16 mouse cellular contexts compared by ENCODE assay signal in genomic region chr5:135196367-135196766, GRCm38 (mm10). TPM values are rescaled to one million over a fixed set of nuclear protein-coding genes. Genes with fewer than 3 reads are reported as not detected.
DNase-seq lines count a peak whose midpoint lies in the region; ATAC-seq and TF ChIP-seq lines count a peak whose summit lies in the region.
"Had no signal": no experiment of that assay in that cellular context is flagged by ENCODE, and none has a peak within 500 bp of the region (broad histone marks: within the 10 kb centered on the region; RNA-seq: fewer than 3 reads in every experiment).

No protein-coding gene starts in this region.

- TF ChIP-seq CTCF in liver, postnatal 0 days (IDR thresholded peaks at IDR 0.05; ENCODE audit: low read depth), result no peak

- DNase-seq in liver, postnatal 0 days, result no peak
- no peak for DNase-seq in liver
- DNase-seq in urinary bladder, postnatal 25 days (ENCODE audit: low spot score), result no peak
- DNase-seq in hindbrain, embryonic 10.5 days (ENCODE audit: low spot score), result no peak
- DNase-seq: cerebellum, adult 9-10 months; embryo, embryonic 11 days; gastrocnemius, postnatal 14 days; thymus, postnatal 36 days had no signal

- peaks cover 59% of the 10 kb centered on the region for H3K36me3 ChIP-seq in liver, postnatal 0 days (replicated peaks; ENCODE audit: insufficient read depth, low read length)
- H3K36me3 ChIP-seq in hindbrain, embryonic 10.5 days, result peaks cover 100% of the 10 kb centered on the region

- no peak overlapping the region for H3K4me2 ChIP-seq in liver, postnatal 0 days (ENCODE audit: low read depth, low read length)
- H3K4me2 ChIP-seq: embryonic facial prominence, embryonic 15.5 days; heart, embryonic 11.5 days; liver, embryonic 15.5 days had no signal

- no peak for ATAC-seq in liver, postnatal 0 days
- ATAC-seq in CD4-positive, CD25-positive, alpha-beta regulatory T cell, adult 4 months, result peak; percentile 70
- ATAC-seq in granulocyte monocyte progenitor cell, adult 5-6 weeks (replicated peaks; ENCODE audit: poor library complexity, severe bottlenecking), result peak; percentile 87
- ATAC-seq in monocyte, adult 5-6 weeks (replicated peaks; ENCODE audit: insufficient number of reproducible peaks, low FRiP score, low TSS enrichment, poor library complexity, severe bottlenecking), result peak; percentile 90
- ATAC-seq in megakaryocyte-erythroid progenitor cell, adult 5-6 weeks (replicated peaks; ENCODE audit: low FRiP score, low TSS enrichment, poor library complexity, severe bottlenecking), result no peak

- WGBS in liver, postnatal 0 days (ENCODE audit: insufficient replicate concordance), result 54% methylated on average over 6 of the region's 6 CpGs
- WGBS in hindbrain, embryonic 10.5 days, result 90% methylated on average over 6 of the region's 6 CpGs

- TF ChIP-seq EP300 in liver, postnatal 0 days (IDR thresholded peaks at IDR 0.05; ENCODE audit: low read depth), result no peak

- H3K27me3 ChIP-seq in liver, postnatal 0 days (ENCODE audit: insufficient read depth, low read length), result no peaks in the 10 kb centered on the region
- H3K27me3 ChIP-seq in hindbrain, embryonic 10.5 days (ENCODE audit: insufficient read depth, poor library complexity, severe bottlenecking), result no peaks in the 10 kb centered on the region
- H3K27me3 ChIP-seq: embryonic facial prominence, embryonic 15.5 days; liver, embryonic 15.5 days had no signal

- H3K4me3 ChIP-seq in liver, postnatal 0 days (ENCODE audit: low read depth, low read length), result no peak overlapping the region
- H3K4me3 ChIP-seq in hindbrain, embryonic 10.5 days, result no peak overlapping the region
- H3K4me3 ChIP-seq: embryonic facial prominence, embryonic 15.5 days; forebrain, embryonic 10.5 days; liver, embryonic 15.5 days had no signal

- no peaks in the 10 kb centered on the region for H3K4me1 ChIP-seq in liver, postnatal 0 days (ENCODE audit: insufficient read depth)
- H3K4me1 ChIP-seq in hindbrain, embryonic 10.5 days (replicated peaks), result peaks cover 14% of the 10 kb centered on the region

- H3K9me3 ChIP-seq in liver, postnatal 0 days (ENCODE audit: low read length), result no peaks in the 10 kb centered on the region
- H3K9me3 ChIP-seq in hindbrain, embryonic 10.5 days, result no peaks in the 10 kb centered on the region
- H3K9me3 ChIP-seq: embryonic facial prominence, embryonic 15.5 days; forebrain, embryonic 10.5 days; liver, embryonic 15.5 days had no signal

- no peak overlapping the region for H3K9ac ChIP-seq in liver, postnatal 0 days (replicated peaks)
- H3K9ac ChIP-seq: embryonic facial prominence, embryonic 15.5 days; liver, embryonic 15.5 days had no signal

- H3K27ac ChIP-seq in liver, postnatal 0 days (ENCODE audit: low read depth), result 0 out of 2 replicates have a peak overlapping the region, but pooled peaks have one; percentile 45
- no peak overlapping the region for H3K27ac ChIP-seq in hindbrain, embryonic 10.5 days
- H3K27ac ChIP-seq: embryonic facial prominence, embryonic 15.5 days; forebrain, embryonic 10.5 days; liver, embryonic 15.5 days had no signal

RNA-seq across cellular contexts. Expression of gene Baz1b, which starts 9.3 kb away (rescaled TPM):
- polyA plus RNA-seq in liver, postnatal 0 days (2015; fragmentation: Nextera tagmentation; extraction: Ambion mirVana), result 10.5 and 11.7 TPM in 2 replicates
- 10 to 100 TPM; 25.2 to 25.4 TPM for polyA plus RNA-seq in CD4-positive, CD25-positive, alpha-beta regulatory T cell, adult 4 months (2017; shearing (Covaris generic))
- 121 and 122 TPM in 2 replicates for total RNA-seq in granulocyte monocyte progenitor cell, adult 5-6 weeks (2014; fragmentation: Nextera tagmentation)
- total RNA-seq in granulocyte monocyte progenitor cell, adult 5-6 weeks (2017), result 140 and 147 TPM in 2 replicates
- total RNA-seq in monocyte, adult 5-6 weeks (2017), result 100 to 162 TPM (median 112 TPM) in 3 replicates
- 128 and 135 TPM in 2 replicates for total RNA-seq in megakaryocyte-erythroid progenitor cell, adult 5-6 weeks (2014; fragmentation: Nextera tagmentation)
- total RNA-seq in megakaryocyte-erythroid progenitor cell, adult 5-6 weeks (2017), result 154 and 160 TPM in 2 replicates
- 41.1 and 53.8 TPM in 2 replicates for polyA plus RNA-seq in hindbrain, embryonic 10.5 days (2016; fragmentation: Nextera tagmentation; extraction: Ambion mirVana)

RNA-seq across cellular contexts. Expression of gene Bcl7b, which starts 28.3 kb away (rescaled TPM):
- 30.1 and 32.6 TPM in 2 replicates for polyA plus RNA-seq in liver, postnatal 0 days (2015; fragmentation: Nextera tagmentation; extraction: Ambion mirVana)
- 10 to 100 TPM; 47.1 to 79.6 TPM for polyA plus RNA-seq in CD4-positive, CD25-positive, alpha-beta regulatory T cell, adult 4 months (2017; shearing (Covaris generic))
- total RNA-seq in granulocyte monocyte progenitor cell, adult 5-6 weeks (2014; fragmentation: Nextera tagmentation), result 15.8 and 38.5 TPM in 2 replicates
- 20.7 and 36.9 TPM in 2 replicates for total RNA-seq in granulocyte monocyte progenitor cell, adult 5-6 weeks (2017)
- total RNA-seq in monocyte, adult 5-6 weeks (2017), result 52.4 to 63.3 TPM (median 53.1 TPM) in 3 replicates
- total RNA-seq in megakaryocyte-erythroid progenitor cell, adult 5-6 weeks (2014; fragmentation: Nextera tagmentation), result 37.2 and 48.3 TPM in 2 replicates
- total RNA-seq in megakaryocyte-erythroid progenitor cell, adult 5-6 weeks (2017), result 25.1 and 33.3 TPM in 2 replicates
- polyA plus RNA-seq in hindbrain, embryonic 10.5 days (2016; fragmentation: Nextera tagmentation; extraction: Ambion mirVana), result 45.7 and 46.1 TPM in 2 replicates

RNA-seq across cellular contexts. Expression of gene Tbl2, which starts 46.9 kb away (rescaled TPM):
- polyA plus RNA-seq in liver, postnatal 0 days (2015; fragmentation: Nextera tagmentation; extraction: Ambion mirVana), result 10.4 and 12.3 TPM in 2 replicates
- 1 to 10 TPM; 4.8 to 5.3 TPM for polyA plus RNA-seq in CD4-positive, CD25-positive, alpha-beta regulatory T cell, adult 4 months (2017; shearing (Covaris generic))
- total RNA-seq in granulocyte monocyte progenitor cell, adult 5-6 weeks (2014; fragmentation: Nextera tagmentation), result 14.7 and 19.2 TPM in 2 replicates
- 19.1 and 23.0 TPM in 2 replicates for total RNA-seq in granulocyte monocyte progenitor cell, adult 5-6 weeks (2017)
- 4.3 to 9.9 TPM (median 9.6 TPM) in 3 replicates for total RNA-seq in monocyte, adult 5-6 weeks (2017)
- 11.6 and 13.3 TPM in 2 replicates for total RNA-seq in megakaryocyte-erythroid progenitor cell, adult 5-6 weeks (2014; fragmentation: Nextera tagmentation)
- 19.8 and 20.4 TPM in 2 replicates for total RNA-seq in megakaryocyte-erythroid progenitor cell, adult 5-6 weeks (2017)
- polyA plus RNA-seq in hindbrain, embryonic 10.5 days (2016; fragmentation: Nextera tagmentation; extraction: Ambion mirVana), result 20.0 and 23.7 TPM in 2 replicates

RNA-seq across cellular contexts. Expression of gene Fzd9, which starts 54.7 kb away (rescaled TPM):
- polyA plus RNA-seq in liver, postnatal 0 days (2015; fragmentation: Nextera tagmentation; extraction: Ambion mirVana), result 0.16 and 0.25 TPM in 2 replicates
- not detected for polyA plus RNA-seq in CD4-positive, CD25-positive, alpha-beta regulatory T cell, adult 4 months (2017; shearing (Covaris generic))
- not detected in 2 replicates for total RNA-seq in granulocyte monocyte progenitor cell, adult 5-6 weeks (2014; fragmentation: Nextera tagmentation)
- 0.31 TPM in 1 of 2 replicates, not detected in the other for total RNA-seq in granulocyte monocyte progenitor cell, adult 5-6 weeks (2017)
- not detected in 3 replicates for total RNA-seq in monocyte, adult 5-6 weeks (2017)
- 0.30 and 0.37 TPM in 2 replicates for total RNA-seq in megakaryocyte-erythroid progenitor cell, adult 5-6 weeks (2014; fragmentation: Nextera tagmentation)
- total RNA-seq in megakaryocyte-erythroid progenitor cell, adult 5-6 weeks (2017), result 0.38 TPM in 1 of 2 replicates, not detected in the other
- polyA plus RNA-seq in hindbrain, embryonic 10.5 days (2016; fragmentation: Nextera tagmentation; extraction: Ambion mirVana), result 9.8 and 12.1 TPM in 2 replicates

Comparison
In these comparisons a context has a peak if more than half of its experiments do, and no peak if none do; other contexts are left out.
1. ATAC-seq: peak in CD4-positive, CD25-positive, alpha-beta regulatory T cell, adult 4 months (single experiment), granulocyte monocyte progenitor cell, adult 5-6 weeks (single experiment) and monocyte, adult 5-6 weeks (single experiment); none in liver, postnatal 0 days (single experiment) and megakaryocyte-erythroid progenitor cell, adult 5-6 weeks (single experiment).